Mouse (Mus musculus) neural tube, embryonic 12.5 days (tissue): ENCODE measurements around the gene Dhtkd1. TPM values are rescaled to one million over a fixed set of nuclear protein-coding genes. Genes with fewer than 3 reads are reported as not detected.

ENCODE experiments used
- ATAC-seq: fragments of 200-750 bp; cut with Nextera tagmentation; 2 replicates; pipeline ENCODE4 v1.8.0; 2017; ENCODE audit warnings: low read depth, mild to moderate bottlenecking, moderate TSS enrichment, moderate library complexity; ENCODE audit not compliant: low FRiP score
- H3K27ac ChIP-seq: fragments of 300-500 bp; sonication (generic); 2 replicates; pipeline ENCODE4 v1.5.1; 2016
- H3K27me3 ChIP-seq: fragments of 300-500 bp; sonication (generic); replicated peaks from 2 replicates; pipeline ENCODE4 v1.6.1; 2016; ENCODE audit warnings: mild to moderate bottlenecking
- H3K36me3 ChIP-seq: fragments of 300-500 bp; sonication (generic); 2 replicates; pipeline ENCODE4 v1.6.1; 2016; ENCODE audit warnings: mild to moderate bottlenecking
- H3K4me1 ChIP-seq: fragments of 300-500 bp; sonication (generic); 2 replicates; pipeline ENCODE4 v1.6.1; 2016
- H3K4me2 ChIP-seq: fragments of 300-500 bp; sonication (generic); replicated peaks from 2 replicates; pipeline ENCODE4 v1.6.1; 2016; ENCODE audit warnings: mild to moderate bottlenecking
- H3K4me3 ChIP-seq: fragments of 300-500 bp; sonication (generic); 2 replicates; pipeline ENCODE4 v1.5.1; 2016
- H3K9ac ChIP-seq: fragments of 300-500 bp; sonication (generic); 2 replicates; pipeline ENCODE4 v1.6.1; 2016; ENCODE audit warnings: mild to moderate bottlenecking
- H3K9me3 ChIP-seq: fragments of 300-500 bp; sonication (generic); 2 replicates; pipeline ENCODE4 v1.6.1; 2016; ENCODE audit warnings: mild to moderate bottlenecking
- WGBS: fragments of 180-500 bp; shearing (Covaris S2); methylation state at CpG from one replicate; pipeline ENCODE4 v1.1.7; 2016; 5-methylcytosine and 5-hydroxymethylcytosine counted together
- polyA plus RNA-seq: library from polyadenylated mRNA; unstranded; fragments of >200 nt; fragmentation: Nextera tagmentation; extraction: Ambion mirVana; gene quantifications from 2 replicates; pipeline ENCODE4 v1.2.1, GENCODE M21; 2016

The Dhtkd1 gene
- polyA plus RNA-seq, 1 experiment from 2014 or later: 5.5 TPM

GRCm38 (mm10) chr2:5877446-5877845 lies 65.1 kb downstream of the Dhtkd1 start:
- 64% methylated on average over 3 of the region's 3 CpGs for WGBS
- no peaks in the 10 kb centered on the region for H3K4me1 ChIP-seq
- no peaks in the 10 kb centered on the region for H3K27me3 ChIP-seq
- no peak for ATAC-seq
- H3K9me3 ChIP-seq: no peaks in the 10 kb centered on the region
- H3K4me2 ChIP-seq: no peak overlapping the region
- H3K9ac ChIP-seq: no peak overlapping the region
- H3K27ac ChIP-seq: no peak overlapping the region
- H3K36me3 ChIP-seq: peaks cover 68% of the 10 kb centered on the region
- no peak overlapping the region for H3K4me3 ChIP-seq

DNA sequence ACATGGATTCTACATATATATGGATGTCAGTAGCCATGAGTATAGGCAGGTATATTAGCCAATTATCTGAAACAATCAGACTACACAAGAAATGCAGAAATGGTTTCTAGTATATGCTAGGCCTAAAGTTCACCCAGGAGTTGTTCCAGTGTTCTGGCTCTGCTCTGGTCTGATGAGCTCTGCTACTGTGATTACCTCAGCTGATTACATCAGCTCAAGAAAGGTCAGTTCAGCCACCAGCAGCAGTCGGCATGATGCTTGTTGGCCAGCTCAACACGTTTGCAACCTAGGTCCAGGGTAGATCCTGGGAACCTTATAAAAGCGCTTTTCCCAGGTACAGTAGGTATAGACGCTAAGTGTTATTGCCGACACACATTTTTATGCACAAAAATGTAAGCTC lies 72.8 kb downstream of the Dhtkd1 start:
- Histone ChIP-seq H3K36me3 (peaks cover 46% of the 10 kb centered on the region), H3K9me3 (no peaks in the 10 kb centered on the region), H3K4me1 (no peaks in the 10 kb centered on the region), H3K9ac (no peak overlapping the region), H3K27ac (no peak overlapping the region), H3K4me3 (no peak overlapping the region), H3K27me3 (no peaks in the 10 kb centered on the region), H3K4me2 (no peak overlapping the region)
- 92% methylated on average over 5 of the region's 5 CpGs for WGBS
- ATAC-seq: no peak

DNA sequence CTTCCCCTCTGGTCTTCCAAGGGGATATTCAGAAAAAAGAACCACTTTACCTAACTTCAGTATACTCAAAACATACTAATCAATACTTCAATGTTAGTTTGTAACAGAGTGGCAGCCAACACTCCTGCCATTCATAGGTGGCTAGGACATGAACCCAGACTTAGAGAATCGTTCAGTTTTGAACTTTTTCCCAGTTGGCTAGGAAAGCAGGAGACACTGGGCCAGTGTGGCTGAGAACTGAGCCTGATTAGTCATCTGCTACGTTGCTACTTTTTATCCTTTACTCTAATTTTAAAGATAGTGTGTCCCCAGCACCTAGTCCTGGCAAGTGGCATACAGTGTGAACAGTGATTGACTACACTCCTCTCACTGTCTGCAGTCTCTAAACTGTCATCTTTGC lies 74.9 kb downstream of the Dhtkd1 start:
- H3K36me3 ChIP-seq: peaks cover 43% of the 10 kb centered on the region
- H3K27ac ChIP-seq: no peak overlapping the region
- WGBS: 91% methylated on average over 2 of the region's 2 CpGs

GRCm38 (mm10) chr2:5862834-5863233 lies 79.8 kb downstream of the Dhtkd1 start, which contains the start of gene Gm13199:
Gene Gm13199, minus strand, starts transcription at chr2:5862934.
- WGBS: 95% methylated on average over 3 of the region's 3 CpGs
- no peak within 1 kb of the TSS for H3K9ac ChIP-seq
- no peak for ATAC-seq
- H3K27ac ChIP-seq: no peak within 1 kb of the TSS
- H3K36me3 ChIP-seq: peaks cover 60% of the 10 kb centered on the region
- H3K27me3 ChIP-seq: no peaks in the 10 kb centered on the region
- H3K4me3 ChIP-seq: no peak within 1 kb of the TSS
- no peaks in the 10 kb centered on the region for H3K9me3 ChIP-seq
- H3K4me1 ChIP-seq: no peaks in the 10 kb centered on the region
- H3K4me2 ChIP-seq: no peak within 1 kb of the TSS

More for the DNA sequence above, 74.9 kb downstream of the Dhtkd1 start:
- no peaks in the 10 kb centered on the region for H3K9me3 ChIP-seq
- no peaks in the 10 kb centered on the region for H3K27me3 ChIP-seq
- H3K4me3 ChIP-seq: no peak overlapping the region
- no peak overlapping the region for H3K4me2 ChIP-seq
- no peak for ATAC-seq
- no peak overlapping the region for H3K9ac ChIP-seq
- H3K4me1 ChIP-seq: no peaks in the 10 kb centered on the region

DNA sequence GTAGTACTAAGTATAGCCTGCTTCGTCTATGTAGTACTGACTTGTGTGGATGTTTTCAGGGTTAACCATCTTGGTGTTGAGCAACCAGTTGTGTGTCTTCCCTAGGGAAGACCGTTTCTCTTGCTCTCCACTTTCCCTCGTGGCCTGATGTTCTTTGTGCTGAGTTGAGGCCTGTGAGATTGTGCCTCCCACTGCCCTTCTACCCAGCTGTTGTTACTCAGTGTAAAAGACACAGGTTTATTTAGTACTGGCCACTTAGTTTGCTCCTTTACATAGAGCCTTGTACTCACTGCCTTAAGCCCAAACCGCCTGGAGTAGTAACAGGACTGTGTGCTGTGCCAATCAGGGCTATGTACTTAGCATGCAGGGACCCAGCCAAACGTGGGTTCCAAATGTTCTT lies 90.7 kb downstream of the Dhtkd1 start:
- Histone ChIP-seq H3K36me3 (peaks cover 9% of the 10 kb centered on the region), H3K4me2 (no peak overlapping the region), H3K9ac (no peak overlapping the region), H3K9me3 (no peaks in the 10 kb centered on the region), H3K27ac (no peak overlapping the region), H3K4me1 (no peaks in the 10 kb centered on the region), H3K27me3 (no peaks in the 10 kb centered on the region), H3K4me3 (no peak overlapping the region)
- ATAC-seq: no peak
- 90% methylated on average over 5 of the region's 5 CpGs for WGBS

DNA sequence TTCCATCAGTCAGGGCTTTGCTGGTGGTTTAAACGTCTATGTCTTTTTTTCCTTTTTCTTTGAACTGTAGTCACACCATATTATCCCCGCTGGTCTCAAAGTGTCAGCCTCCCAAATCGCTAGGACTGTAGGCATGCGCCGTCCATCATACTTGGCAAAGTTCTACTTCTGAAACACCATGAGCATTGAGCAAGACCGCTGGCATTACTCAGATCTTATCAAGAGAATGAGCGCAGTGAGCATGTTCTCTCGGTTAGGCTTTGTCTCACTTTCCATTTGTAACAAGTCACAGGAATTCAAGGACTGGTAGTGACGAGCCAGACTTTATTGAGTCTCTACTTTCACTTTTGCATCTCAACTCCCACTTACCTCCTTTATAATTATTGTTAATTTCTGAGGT lies 91.5 kb downstream of the Dhtkd1 start:
- H3K27me3 ChIP-seq: no peaks in the 10 kb centered on the region
- 94% methylated on average over 9 of the region's 9 CpGs for WGBS
- no peaks in the 10 kb centered on the region for H3K9me3 ChIP-seq
- H3K4me3 ChIP-seq: no peak overlapping the region
- no peak overlapping the region for H3K27ac ChIP-seq
- H3K9ac ChIP-seq: no peak overlapping the region
- H3K36me3 ChIP-seq: peaks cover 7% of the 10 kb centered on the region
- no peak for ATAC-seq
- H3K4me2 ChIP-seq: no peak overlapping the region
- peaks cover 4% of the 10 kb centered on the region; the same call in 1 of the 2 replicates for H3K4me1 ChIP-seq

Other genes starting within 250 kb of the Dhtkd1 start
- gene Camk1d, start 228.3 kb downstream of the Dhtkd1 start, polyA plus RNA-seq: 2.4 and 2.6 TPM in 2 replicates
- gene Nudt5, start 97.8 kb downstream of the Dhtkd1 start, polyA plus RNA-seq: 64.7 and 68.3 TPM in 2 replicates
- gene Cdc123, start 97.6 kb downstream of the Dhtkd1 start, polyA plus RNA-seq: 310 and 330 TPM in 2 replicates
- gene Gm13199, start 79.9 kb downstream of the Dhtkd1 start, polyA plus RNA-seq: 2.1 and 2.2 TPM in 2 replicates
- 86.5 and 93.9 TPM in 2 replicates for gene Sec61a2, start 47.4 kb downstream of the Dhtkd1 start, polyA plus RNA-seq
- 11.3 and 13.1 TPM in 2 replicates for gene Upf2, start 8.7 kb upstream of the Dhtkd1 start, polyA plus RNA-seq
- gene Proser2, start 187.4 kb upstream of the Dhtkd1 start, polyA plus RNA-seq: 3.8 and 4.5 TPM in 2 replicates